Mouse (Mus musculus) liver, embryonic 14.5 days (tissue): Measurements from ENCODE around the gene Prss43. TPM values are rescaled to one million over a fixed set of nuclear protein-coding genes. Genes with fewer than 3 reads are reported as not detected.

ENCODE experiments used
- ATAC-seq: fragments of 200-750 bp; cut with Nextera tagmentation; 2 replicates; pipeline ENCODE4 v1.8.0; 2017; ENCODE audit warnings: moderate number of reproducible peaks, mild to moderate bottlenecking, moderate library complexity; ENCODE audit not compliant: insufficient read depth
- DNase-seq, 3 experiments: peaks; one replicate each; pipeline ENCODE4 v3.0.0-alpha.2; 2012 to 2013; ENCODE audit warnings: low read depth in 3 of 3, low spot score in 3 of 3
- H3K27ac ChIP-seq: fragments of 300-500 bp; sonication (generic); 2 replicates; pipeline ENCODE4 v1.5.1; 2014; ENCODE audit warnings: moderate library complexity, mild to moderate bottlenecking, control low read depth, inconsistent platforms
- H3K27me3 ChIP-seq: fragments of 300-500 bp; sonication (generic); 2 replicates; pipeline ENCODE4 v1.6.1; 2014; ENCODE audit warnings: mild to moderate bottlenecking, low read length, moderate library complexity; ENCODE audit not compliant: control insufficient read depth, insufficient read depth
- H3K36me3 ChIP-seq: fragments of 300-500 bp; sonication (generic); replicated peaks from 2 replicates; pipeline ENCODE4 v1.6.1; 2014; ENCODE audit warnings: low read depth; ENCODE audit not compliant: control insufficient read depth, insufficient read depth
- H3K4me1 ChIP-seq, 2 experiments: fragments of 200-500 bp in 1 of 2; fragments of 300-500 bp in 1 of 2; sonication (generic) in 1 of 2; replicated peaks; 2 replicates each; pipeline ENCODE4 v1.6.1; 2012 to 2014; ENCODE audit warnings: antibody characterized with exemption in 1 of 2, inconsistent platforms in 1 of 2, low read length in 1 of 2; ENCODE audit not compliant: control insufficient read depth in 2 of 2, insufficient read depth in 2 of 2
- H3K4me2 ChIP-seq: fragments of 300-500 bp; sonication (generic); 2 replicates; pipeline ENCODE4 v1.6.1; 2014; ENCODE audit warnings: low read depth, mild to moderate bottlenecking, control low read depth, moderate library complexity
- H3K4me3 ChIP-seq, 2 experiments: fragments of 200-500 bp in 1 of 2; fragments of 300-500 bp in 1 of 2; sonication (generic) in 1 of 2; 2 replicates each; pipeline ENCODE4 v1.5.1; 2012 to 2014; ENCODE audit warnings: low read depth in 2 of 2, low read length in 2 of 2, mild to moderate bottlenecking in 2 of 2, control low read depth in 1 of 2, inconsistent platforms in 1 of 2, moderate library complexity in 1 of 2; ENCODE audit not compliant: insufficient read depth in 1 of 2
- H3K9ac ChIP-seq: fragments of 300-500 bp; sonication (generic); replicated peaks from 2 replicates; pipeline ENCODE4 v1.6.1; 2014; ENCODE audit warnings: mild to moderate bottlenecking, control low read depth, moderate library complexity
- H3K9me3 ChIP-seq: fragments of 300-500 bp; sonication (generic); 2 replicates; pipeline ENCODE4 v1.6.1; 2016; ENCODE audit warnings: low read length, mixed read lengths; ENCODE audit not compliant: control insufficient read depth
- CTCF ChIP-seq: IDR thresholded peaks from 2 replicates; pipeline ENCODE4 v1.5.1; 2016; ENCODE audit warnings: antibody characterized with exemption, low read depth, control low read depth
- EP300 ChIP-seq: IDR thresholded peaks from 2 replicates; pipeline ENCODE4 v1.6.1; 2016; ENCODE audit warnings: antibody characterized with exemption, low read depth
- WGBS: fragments of 180-500 bp; shearing (Covaris S2); extraction: QIAGEN DNeasy Blood & Tissue Kit; methylation state at CpG from one replicate; pipeline ENCODE4 v1.1.7; 2014; ENCODE audit not compliant: insufficient replicate concordance; 5-methylcytosine and 5-hydroxymethylcytosine counted together
- polyA plus RNA-seq, 2 experiments: library from polyadenylated mRNA; depleted of rRNA in 1 of 2; stranded (reverse) in 1 of 2; unstranded in 1 of 2; fragments of >200 nt; fragmentation: Nextera tagmentation in 1 of 2; extraction: Ambion mirVana in 1 of 2; gene quantifications; 2 replicates each; pipeline versions ENCODE4 v1.2.1 to v1.2.3; 2012 to 2014

Gene Prss43
- polyA plus RNA-seq, 2 experiments, result not detected

GRCm38 (mm10) chr9:110834961-110835360, 8.5 kb downstream of the Prss43 start:
- Histone ChIP-seq H3K4me3 (no peak overlapping the region), H3K9me3 (no peaks in the 10 kb centered on the region), H3K4me1 (0 out of 4 replicates have a peak, but pooled peaks cover 0 to 2% of the 10 kb centered on the region in 2 experiments), H3K9ac (no peak overlapping the region), H3K4me2 (no peak overlapping the region), H3K27me3 (no peaks in the 10 kb centered on the region), H3K27ac (no peak overlapping the region), H3K36me3 (no peaks in the 10 kb centered on the region)
- TF ChIP-seq EP300, result no peak
- TF ChIP-seq CTCF, result no peak
- 39% methylated on average over 10 of the region's 10 CpGs for WGBS
- ATAC-seq (no peak), DNase-seq (no peak)

GRCm38 (mm10) chr9:110836112-110836511, 9.6 kb downstream of the Prss43 start:
- no peak overlapping the region for H3K27ac ChIP-seq
- H3K27me3 ChIP-seq, result no peaks in the 10 kb centered on the region
- H3K4me1 ChIP-seq, result peaks cover 0 to 2% of the 10 kb centered on the region in 2 experiments; a peak in 1 of 4 replicates
- H3K9me3 ChIP-seq, result no peaks in the 10 kb centered on the region
- no peak overlapping the region for H3K4me2 ChIP-seq
- H3K9ac ChIP-seq, result no peak overlapping the region
- WGBS, result 39% methylated on average over 2 of the region's 2 CpGs
- no peak overlapping the region for H3K4me3 ChIP-seq
- no peaks in the 10 kb centered on the region for H3K36me3 ChIP-seq
- TF ChIP-seq CTCF, result no peak
- ATAC-seq, result no peak
- DNase-seq, result no peak

GRCm38 (mm10) chr9:110840905-110841304, 14.4 kb downstream of the Prss43 start:
- Histone ChIP-seq H3K4me3 (no peak overlapping the region), H3K27ac (no peak overlapping the region), H3K27me3 (no peaks in the 10 kb centered on the region), H3K9ac (no peak overlapping the region), H3K36me3 (no peaks in the 10 kb centered on the region), H3K4me1 (peaks cover 0 to 3% of the 10 kb centered on the region in 2 experiments; a peak in 2 of 4 replicates), H3K4me2 (no peak overlapping the region), H3K9me3 (no peaks in the 10 kb centered on the region)
- DNase-seq, result no peak
- no peak for ATAC-seq
- TF ChIP-seq CTCF (no peak), EP300 (no peak)
- WGBS, result 52% methylated on average over 6 of the region's 6 CpGs

DNA sequence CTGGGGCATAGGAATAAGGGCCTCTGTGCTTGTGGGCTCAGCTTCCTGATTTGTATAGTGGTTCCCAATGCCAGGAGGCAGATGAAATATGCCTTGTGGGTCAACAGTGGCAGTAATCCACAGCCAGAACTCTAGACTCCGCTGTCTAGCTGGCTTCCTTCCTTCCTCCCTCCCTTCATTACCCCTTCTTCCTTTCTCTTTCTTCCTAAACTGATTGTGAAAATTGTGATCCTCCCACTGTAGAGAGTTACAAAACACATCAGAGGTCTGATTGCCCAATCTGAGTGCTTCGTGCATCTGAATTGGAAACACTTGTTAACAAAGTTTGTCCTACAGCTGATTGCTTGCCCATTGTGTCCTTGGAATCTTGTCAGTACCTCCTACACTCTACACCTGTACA, 14.9 kb downstream of the Prss43 start:
- WGBS, result 29% methylated on average over 2 of the region's 2 CpGs
- peaks cover 0 to 3% of the 10 kb centered on the region in 2 experiments; a peak in 2 of 4 replicates for H3K4me1 ChIP-seq
- TF ChIP-seq CTCF (no peak), EP300 (no peak)
- H3K4me3 ChIP-seq, result no peak overlapping the region
- H3K4me2 ChIP-seq, result no peak overlapping the region
- no peak overlapping the region for H3K9ac ChIP-seq
- no peaks in the 10 kb centered on the region for H3K9me3 ChIP-seq
- no peak for ATAC-seq
- no peaks in the 10 kb centered on the region for H3K36me3 ChIP-seq
- no peaks in the 10 kb centered on the region for H3K27me3 ChIP-seq
- no peak overlapping the region for H3K27ac ChIP-seq
- DNase-seq, result peak in 1 of 3 experiments; percentile 7

DNA sequence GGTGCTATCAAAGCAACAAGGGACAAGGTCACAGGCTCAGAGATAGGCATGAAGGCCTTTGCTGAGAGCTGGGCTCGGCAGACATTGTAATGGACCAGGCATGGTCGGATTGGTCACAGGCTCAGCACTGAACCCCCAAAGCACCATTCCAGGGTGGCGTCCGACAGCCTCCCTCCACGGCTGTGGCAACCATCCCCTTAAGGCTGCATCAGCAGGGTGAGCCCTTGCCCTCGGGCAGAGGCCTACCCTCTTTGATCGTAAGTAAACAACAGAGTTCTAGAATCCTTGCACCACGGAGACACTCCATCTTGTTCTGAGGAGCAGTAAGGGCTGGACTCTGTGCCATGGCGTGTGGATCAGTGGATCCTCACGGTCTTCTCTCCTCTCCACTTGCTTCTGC, 17.7 kb downstream of the Prss43 start, which contains the start of gene Prss46:
Gene Prss46, plus strand, starts transcription at position 301 of the 400 bp plus-strand sequence.
- no peak for ATAC-seq

More for the DNA sequence above, 17.7 kb downstream of the Prss43 start, which contains the start of gene Prss46:
- 65% methylated on average over 10 of the region's 10 CpGs for WGBS
- H3K9me3 ChIP-seq, result no peaks in the 10 kb centered on the region
- DNase-seq, result no peak
- H3K4me3 ChIP-seq, result no peak within 1 kb of the TSS
- H3K4me1 ChIP-seq, result peaks cover 0 to 2% of the 10 kb centered on the region in 2 experiments; a peak in 2 of 4 replicates
- no peaks in the 10 kb centered on the region for H3K36me3 ChIP-seq
- no peak within 1 kb of the TSS for H3K4me2 ChIP-seq
- H3K27me3 ChIP-seq, result no peaks in the 10 kb centered on the region
- H3K9ac ChIP-seq, result no peak within 1 kb of the TSS
- no peak for TF ChIP-seq CTCF
- no peak for TF ChIP-seq EP300
- H3K27ac ChIP-seq, result no peak within 1 kb of the TSS
